Mouse (Mus musculus) erythroblast, adult 5-6 weeks (primary cell): ENCODE data around the gene Vmn1r179. TPM values are rescaled to one million over a fixed set of nuclear protein-coding genes. Genes with fewer than 3 reads are reported as not detected.
"Not testable (repeated sequence)": the region's sequence is repeated elsewhere in the genome, so short reads cannot be mapped to it uniquely, and the experiment has no call there.

Experiments
- ATAC-seq: replicated peaks from 2 replicates; pipeline ENCODE4 v1.8.0; 2016; ENCODE audit warnings: moderate number of reproducible peaks, mild to moderate bottlenecking, moderate TSS enrichment, inconsistent platforms; ENCODE audit not compliant: poor library complexity, low FRiP score, severe bottlenecking
- total RNA-seq, 2 experiments: library from RNA; stranded (forward) in 1 of 2; stranded (reverse) in 1 of 2; fragments of 150-400 nt in 1 of 2; fragments of 200-764, 138-1000 nt in 1 of 2; gene quantifications; 2 replicates each; pipeline versions ENCODE4 v1.2.3 to v1.2.4; 2015 to 2017; ENCODE audit warnings: low replicate concordance in 2 of 2

Vmn1r179 gene
- total RNA-seq (2015; ENCODE audit: low replicate concordance) (not detected in 2 replicates), total RNA-seq (2017; ENCODE audit: low replicate concordance) (not detected in 2 replicates)

DNA sequence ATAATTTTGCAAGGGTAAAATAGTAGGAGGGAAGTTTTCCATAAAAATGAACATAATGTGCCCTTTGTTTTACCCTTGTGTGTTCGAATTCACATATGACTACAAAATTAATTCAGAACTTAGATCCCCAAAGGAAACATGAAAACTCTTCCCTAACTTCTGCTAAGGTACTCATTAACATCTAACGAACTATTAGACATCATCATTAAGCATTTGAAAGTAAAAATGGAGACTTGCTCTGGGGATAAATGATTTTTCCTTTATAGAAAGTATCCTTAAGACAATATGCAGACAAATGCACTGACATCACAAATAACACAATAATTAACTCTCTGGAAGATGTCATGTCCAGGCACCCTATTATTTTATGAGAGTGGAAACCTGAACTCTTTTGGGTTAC lies at the start of gene Vmn1r179:
TSS of gene Vmn1r179 (plus strand) at position 301 of the 400 bp plus-strand sequence.
- no peak for ATAC-seq

DNA sequence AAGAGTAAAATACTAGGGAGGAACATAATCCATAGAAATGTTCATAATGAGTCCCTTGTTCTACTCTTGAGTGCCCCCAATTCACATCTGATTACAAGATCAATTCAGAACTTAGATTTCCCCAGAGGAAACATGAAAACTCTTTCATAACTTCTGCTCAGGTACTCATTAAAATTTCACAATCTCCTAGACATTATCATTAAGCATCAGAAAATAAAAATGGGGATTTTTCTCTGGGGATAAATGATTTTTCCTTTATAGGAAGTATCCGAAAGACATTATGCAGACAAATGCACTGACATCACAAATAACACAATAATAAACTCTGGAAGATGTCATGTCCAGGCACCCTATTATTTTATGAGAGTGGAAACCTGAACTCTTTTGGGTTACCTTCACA lies 35.1 kb upstream of the Vmn1r179 start, which contains the start of gene Vmn1r178:
TSS of gene Vmn1r178 (plus strand) at position 301 of the 400 bp plus-strand sequence.
- ATAC-seq = no peak

- ATAC-seq = no peak
These were observed 23.6 kb downstream of the Vmn1r179 start, which contains the start of gene Vmn1r180 for GRCm38 (mm10) chr7:23950332-23950731. TSS of gene Vmn1r180 (plus strand) at chr7:23950632.

DNA sequence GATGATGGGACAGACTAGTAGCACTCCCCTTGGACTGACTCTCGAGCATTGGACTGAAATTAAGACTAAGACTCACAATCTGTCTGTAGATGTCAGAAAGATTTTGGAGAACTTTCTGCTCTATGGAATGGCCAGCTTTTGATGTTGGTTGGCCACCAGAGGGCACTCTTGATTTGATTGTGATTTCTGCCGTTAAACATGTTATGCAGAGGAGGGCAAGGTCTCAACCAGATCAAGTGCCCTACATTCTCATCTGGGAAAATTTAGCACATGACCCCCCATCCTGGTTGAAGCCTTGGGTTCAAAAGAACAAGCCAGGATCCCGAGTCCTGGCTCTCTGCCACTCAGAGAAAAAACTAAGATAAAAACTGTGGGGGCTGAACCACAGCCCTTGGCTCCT lies 41.3 kb downstream of the Vmn1r179 start:
- not testable (repeated sequence) for ATAC-seq

- ATAC-seq = not testable (repeated sequence)
These were observed 47.5 kb downstream of the Vmn1r179 start, which contains the start of gene Vmn1r181 for GRCm38 (mm10) chr7:23974315-23974714. TSS of gene Vmn1r181 (plus strand) at chr7:23974615.

Other genes starting within 250 kb of the Vmn1r179 start
- gene Vmn1r173, start 226.3 kb upstream of the Vmn1r179 start, total RNA-seq (2015; ENCODE audit: low replicate concordance) = not detected in 2 replicates
- gene Vmn1r173, start 226.3 kb upstream of the Vmn1r179 start, total RNA-seq (2017; ENCODE audit: low replicate concordance) = 0.09 TPM in 1 of 2 replicates, not detected in the other
- gene Vmn1r174, start 174.7 kb upstream of the Vmn1r179 start, total RNA-seq (2015; ENCODE audit: low replicate concordance) = not detected in 2 replicates
- gene Vmn1r174, start 174.7 kb upstream of the Vmn1r179 start, total RNA-seq (2017; ENCODE audit: low replicate concordance) = 0.14 TPM in 1 of 2 replicates, not detected in the other
- not detected in 2 replicates for gene Vmn1r175, start 116.3 kb upstream of the Vmn1r179 start, total RNA-seq (2015; ENCODE audit: low replicate concordance)
- gene Vmn1r175, start 116.3 kb upstream of the Vmn1r179 start, total RNA-seq (2017; ENCODE audit: low replicate concordance) = not detected in 2 replicates
- gene Vmn1r176, start 89.6 kb upstream of the Vmn1r179 start, total RNA-seq (2015; ENCODE audit: low replicate concordance) = not detected in 2 replicates
- not detected in 2 replicates for gene Vmn1r176, start 89.6 kb upstream of the Vmn1r179 start, total RNA-seq (2017; ENCODE audit: low replicate concordance)
- gene Vmn1r177, start 60.5 kb upstream of the Vmn1r179 start, total RNA-seq (2015; ENCODE audit: low replicate concordance) = not detected in 2 replicates
- gene Vmn1r177, start 60.5 kb upstream of the Vmn1r179 start, total RNA-seq (2017; ENCODE audit: low replicate concordance) = not detected in 2 replicates
- not detected in 2 replicates for gene Vmn1r178, start 35.0 kb upstream of the Vmn1r179 start, total RNA-seq (2015; ENCODE audit: low replicate concordance)
- not detected in 2 replicates for gene Vmn1r178, start 35.0 kb upstream of the Vmn1r179 start, total RNA-seq (2017; ENCODE audit: low replicate concordance)
- not detected in 2 replicates for gene Vmn1r180, start 23.7 kb downstream of the Vmn1r179 start, total RNA-seq (2015; ENCODE audit: low replicate concordance)
- not detected in 2 replicates for gene Vmn1r180, start 23.7 kb downstream of the Vmn1r179 start, total RNA-seq (2017; ENCODE audit: low replicate concordance)
- gene Vmn1r181, start 47.6 kb downstream of the Vmn1r179 start, total RNA-seq (2015; ENCODE audit: low replicate concordance) = not detected in 2 replicates
- gene Vmn1r181, start 47.6 kb downstream of the Vmn1r179 start, total RNA-seq (2017; ENCODE audit: low replicate concordance) = not detected in 2 replicates
- gene V1rd19, start 74.7 kb downstream of the Vmn1r179 start, total RNA-seq (2015; ENCODE audit: low replicate concordance) = not detected in 2 replicates
- not detected in 2 replicates for gene V1rd19, start 74.7 kb downstream of the Vmn1r179 start, total RNA-seq (2017; ENCODE audit: low replicate concordance)
- gene Vmn1r183, start 126.3 kb downstream of the Vmn1r179 start, total RNA-seq (2015; ENCODE audit: low replicate concordance) = not detected in 2 replicates
- not detected in 2 replicates for gene Vmn1r183, start 126.3 kb downstream of the Vmn1r179 start, total RNA-seq (2017; ENCODE audit: low replicate concordance)
- 7.3 and 8.6 TPM in 2 replicates for gene Zfp180, start 154.9 kb downstream of the Vmn1r179 start, total RNA-seq (2015; ENCODE audit: low replicate concordance)
- gene Zfp180, start 154.9 kb downstream of the Vmn1r179 start, total RNA-seq (2017; ENCODE audit: low replicate concordance) = 11.0 and 15.3 TPM in 2 replicates
- gene Zfp112, start 185.3 kb downstream of the Vmn1r179 start, total RNA-seq (2015; ENCODE audit: low replicate concordance) = not detected in 2 replicates
- 0.14 and 1.0 TPM in 2 replicates for gene Zfp112, start 185.3 kb downstream of the Vmn1r179 start, total RNA-seq (2017; ENCODE audit: low replicate concordance)
- gene Zfp235, start 207.2 kb downstream of the Vmn1r179 start, total RNA-seq (2015; ENCODE audit: low replicate concordance) = 0.19 and 1.9 TPM in 2 replicates
- 1.4 TPM in 2 replicates for gene Zfp235, start 207.2 kb downstream of the Vmn1r179 start, total RNA-seq (2017; ENCODE audit: low replicate concordance)
- not detected in 2 replicates for gene Zfp114, start 248.1 kb downstream of the Vmn1r179 start, total RNA-seq (2015; ENCODE audit: low replicate concordance)
- gene Zfp114, start 248.1 kb downstream of the Vmn1r179 start, total RNA-seq (2017; ENCODE audit: low replicate concordance) = 0.60 TPM in 1 of 2 replicates, not detected in the other